Mouse (Mus musculus): ENCODE results near the gene Mras. TPM values are rescaled to one million over a fixed set of nuclear protein-coding genes. Genes with fewer than 3 reads are reported as not detected.

Mras gene
- polyA plus RNA-seq, 1 experiment from 2014 or later, result 22.4 TPM

DNA sequence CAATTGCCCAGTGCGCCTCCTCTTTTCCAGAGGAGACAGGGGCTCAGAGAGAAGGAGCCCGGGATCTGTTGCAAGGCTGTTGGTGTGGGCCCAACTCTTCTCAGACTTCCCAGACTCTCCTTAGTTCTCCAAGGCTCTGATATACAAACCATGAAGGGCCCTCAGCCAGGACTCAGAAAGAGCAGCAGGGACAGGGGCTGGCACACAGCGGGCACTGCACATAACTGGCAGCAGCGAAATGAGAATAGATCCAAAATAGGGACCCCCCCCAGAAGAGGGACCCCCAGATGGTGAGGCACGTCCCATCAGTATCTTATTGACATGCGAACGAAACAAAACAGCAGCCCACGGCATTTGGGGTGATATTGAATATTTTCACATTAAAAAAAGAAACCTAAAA, 44.0 kb downstream of the Mras start:
- Histone ChIP-seq H3K4me1 (ENCODE audit: insufficient read depth, low read depth, low read length) (no peaks in the 10 kb centered on the region), H3K4me3 (ENCODE audit: low read depth, low read length) (no peak overlapping the region), H3K9me3 (ENCODE audit: low read length) (no peaks in the 10 kb centered on the region), H3K27ac (ENCODE audit: low read length) (no peak overlapping the region), H3K27me3 (replicated peaks; ENCODE audit: insufficient read depth, low read length) (no peaks in the 10 kb centered on the region), H3K9ac (replicated peaks; ENCODE audit: low read depth) (no peak overlapping the region), H3K36me3 (ENCODE audit: insufficient read depth, low read length) (0 out of 2 replicates have a peak, but pooled peaks cover 6% of the 10 kb centered on the region), H3K4me2 (replicated peaks; ENCODE audit: low read depth, low read length) (no peak overlapping the region)
- DNase-seq (ENCODE audit: low spot score), result no peak
- TF ChIP-seq EP300 (IDR thresholded peaks at IDR 0.05) (no peak), CTCF (IDR thresholded peaks at IDR 0.05) (no peak)
- ATAC-seq, result no peak
- WGBS, result 91% methylated on average over 8 of the region's 8 CpGs

DNA sequence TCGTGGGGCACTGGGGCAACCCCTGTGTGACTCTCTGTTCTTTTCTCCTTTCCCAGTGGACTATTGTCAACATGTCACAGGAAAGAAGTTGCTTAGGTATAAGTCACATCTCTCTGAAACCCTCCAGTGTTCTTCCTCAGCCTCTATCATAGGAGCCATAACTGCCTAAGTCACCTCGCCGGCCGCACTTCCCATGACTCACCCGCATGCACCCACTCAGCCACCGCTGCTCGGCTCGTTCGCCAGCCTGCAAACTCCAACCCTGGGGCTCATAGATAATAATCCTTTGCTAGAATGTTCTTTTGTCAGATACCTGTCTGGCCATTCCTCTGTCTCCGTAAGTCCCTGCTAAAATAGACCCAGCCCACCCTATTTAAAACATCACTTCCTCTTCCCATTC, 45.6 kb downstream of the Mras start:
- Histone ChIP-seq H3K4me1 (ENCODE audit: insufficient read depth, low read depth, low read length) (no peaks in the 10 kb centered on the region), H3K9ac (replicated peaks; ENCODE audit: low read depth) (no peak overlapping the region), H3K27ac (ENCODE audit: low read length) (no peak overlapping the region), H3K4me2 (replicated peaks; ENCODE audit: low read depth, low read length) (no peak overlapping the region), H3K9me3 (ENCODE audit: low read length) (no peaks in the 10 kb centered on the region), H3K36me3 (ENCODE audit: insufficient read depth, low read length) (0 out of 2 replicates have a peak, but pooled peaks cover 6% of the 10 kb centered on the region), H3K4me3 (ENCODE audit: low read depth, low read length) (no peak overlapping the region), H3K27me3 (replicated peaks; ENCODE audit: insufficient read depth, low read length) (no peaks in the 10 kb centered on the region)
- DNase-seq (ENCODE audit: low spot score) (no peak), ATAC-seq (no peak)
- WGBS, result 94% methylated on average over 10 of the region's 10 CpGs
- TF ChIP-seq EP300 (IDR thresholded peaks at IDR 0.05) (no peak), CTCF (IDR thresholded peaks at IDR 0.05) (no peak)

DNA sequence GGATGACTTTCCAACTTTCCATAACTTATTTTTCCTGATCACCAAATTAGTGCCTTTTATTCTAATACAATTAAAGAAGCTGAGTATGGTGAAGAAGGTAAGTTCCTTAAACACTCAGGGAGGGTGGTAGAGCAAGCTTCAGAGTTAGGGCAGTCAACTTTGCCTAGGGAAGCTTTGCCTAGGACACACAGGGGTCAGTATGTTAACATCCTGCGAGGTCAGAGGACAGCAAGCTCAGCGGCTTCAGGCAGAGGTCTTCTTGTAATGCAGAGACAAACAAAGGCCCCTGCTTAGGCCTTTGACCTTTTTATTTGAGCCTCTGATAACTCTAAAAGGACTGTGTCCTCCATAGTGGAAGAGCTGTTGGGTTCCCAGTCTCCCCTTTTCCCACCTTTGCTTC, 46.5 kb downstream of the Mras start:
- Histone ChIP-seq H3K27ac (ENCODE audit: low read length) (no peak overlapping the region), H3K9ac (replicated peaks; ENCODE audit: low read depth) (no peak overlapping the region), H3K36me3 (ENCODE audit: insufficient read depth, low read length) (0 out of 2 replicates have a peak, but pooled peaks cover 6% of the 10 kb centered on the region), H3K4me2 (replicated peaks; ENCODE audit: low read depth, low read length) (no peak overlapping the region), H3K27me3 (replicated peaks; ENCODE audit: insufficient read depth, low read length) (no peaks in the 10 kb centered on the region), H3K9me3 (ENCODE audit: low read length) (no peaks in the 10 kb centered on the region), H3K4me3 (ENCODE audit: low read depth, low read length) (no peak overlapping the region), H3K4me1 (ENCODE audit: insufficient read depth, low read depth, low read length) (no peaks in the 10 kb centered on the region)
- ATAC-seq (no peak), DNase-seq (ENCODE audit: low spot score) (no peak)
- WGBS, result 33% methylated on average over 2 of the region's 2 CpGs
- TF ChIP-seq EP300 (IDR thresholded peaks at IDR 0.05), result no peak
- no peak for TF ChIP-seq CTCF (IDR thresholded peaks at IDR 0.05)

DNA sequence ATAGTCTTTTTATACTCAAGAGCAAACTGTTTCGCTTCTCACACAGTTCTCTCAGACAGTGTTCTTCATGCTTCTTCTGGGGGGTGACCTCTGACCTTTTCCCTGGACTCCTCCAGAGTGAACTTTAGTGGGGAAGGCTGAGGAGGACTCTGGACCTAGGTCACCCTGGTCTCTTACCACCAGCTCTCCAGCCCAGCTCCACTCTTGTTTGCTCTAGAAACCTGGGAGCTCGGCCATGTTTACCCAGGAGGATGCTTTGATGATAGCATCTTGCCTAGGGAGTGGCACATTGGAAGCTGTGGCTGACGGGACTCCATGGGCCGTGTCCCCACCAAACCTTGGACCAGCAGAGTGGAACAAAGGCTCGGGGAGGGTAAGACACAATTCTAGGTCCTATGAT, 47.0 kb downstream of the Mras start:
- ATAC-seq (no peak), DNase-seq (ENCODE audit: low spot score) (no peak)
- TF ChIP-seq CTCF (IDR thresholded peaks at IDR 0.05), result no peak
- TF ChIP-seq EP300 (IDR thresholded peaks at IDR 0.05), result no peak
- H3K36me3 ChIP-seq (ENCODE audit: insufficient read depth, low read length), result 0 out of 2 replicates have a peak, but pooled peaks cover 6% of the 10 kb centered on the region
- 55% methylated on average over 5 of the region's 5 CpGs for whole genome bisulfite sequencing
- no peak overlapping the region for H3K4me3 ChIP-seq (ENCODE audit: low read depth, low read length)
- H3K27me3 ChIP-seq (replicated peaks; ENCODE audit: insufficient read depth, low read length), result no peaks in the 10 kb centered on the region
- H3K4me1 ChIP-seq (ENCODE audit: insufficient read depth, low read depth, low read length), result no peaks in the 10 kb centered on the region
- no peaks in the 10 kb centered on the region for H3K9me3 ChIP-seq (ENCODE audit: low read length)
- H3K4me2 ChIP-seq (replicated peaks; ENCODE audit: low read depth, low read length), result no peak overlapping the region
- no peak overlapping the region for H3K9ac ChIP-seq (replicated peaks; ENCODE audit: low read depth)
- H3K27ac ChIP-seq (ENCODE audit: low read length), result no peak overlapping the region

DNA sequence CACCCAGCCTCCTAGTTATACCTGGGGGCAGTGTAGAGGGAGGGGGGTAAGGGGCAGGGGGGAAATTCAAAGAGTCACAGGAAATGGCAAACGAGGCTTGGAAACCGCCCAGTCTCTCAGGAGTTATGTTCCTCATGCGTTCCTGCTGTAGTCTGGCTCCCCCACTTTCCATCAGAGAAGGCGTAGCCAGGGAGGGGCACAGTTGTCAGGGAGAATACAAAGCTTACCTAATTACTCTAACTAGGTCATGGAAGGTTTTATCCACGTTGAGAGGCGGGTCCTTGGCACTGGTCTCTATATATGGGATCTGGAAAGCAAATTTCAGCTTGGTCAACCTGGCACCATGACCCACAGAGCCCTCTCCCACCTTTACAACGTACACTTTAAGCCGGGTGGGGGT, 47.7 kb downstream of the Mras start:
- TF ChIP-seq EP300 (IDR thresholded peaks at IDR 0.05) (no peak), CTCF (IDR thresholded peaks at IDR 0.05) (no peak)
- no peaks in the 10 kb centered on the region for H3K4me1 ChIP-seq (ENCODE audit: insufficient read depth, low read depth, low read length)
- no peaks in the 10 kb centered on the region for H3K27me3 ChIP-seq (replicated peaks; ENCODE audit: insufficient read depth, low read length)
- 64% methylated on average over 8 of the region's 8 CpGs for WGBS
- no peak overlapping the region for H3K4me2 ChIP-seq (replicated peaks; ENCODE audit: low read depth, low read length)
- H3K36me3 ChIP-seq (ENCODE audit: insufficient read depth, low read length), result 0 out of 2 replicates have a peak, but pooled peaks cover 6% of the 10 kb centered on the region
- ATAC-seq, result no peak
- H3K4me3 ChIP-seq (ENCODE audit: low read depth, low read length), result no peak overlapping the region
- no peak overlapping the region for H3K9ac ChIP-seq (replicated peaks; ENCODE audit: low read depth)
- no peak for DNase-seq (ENCODE audit: low spot score)
- H3K9me3 ChIP-seq (ENCODE audit: low read length), result no peaks in the 10 kb centered on the region
- H3K27ac ChIP-seq (ENCODE audit: low read length), result no peak overlapping the region

DNA sequence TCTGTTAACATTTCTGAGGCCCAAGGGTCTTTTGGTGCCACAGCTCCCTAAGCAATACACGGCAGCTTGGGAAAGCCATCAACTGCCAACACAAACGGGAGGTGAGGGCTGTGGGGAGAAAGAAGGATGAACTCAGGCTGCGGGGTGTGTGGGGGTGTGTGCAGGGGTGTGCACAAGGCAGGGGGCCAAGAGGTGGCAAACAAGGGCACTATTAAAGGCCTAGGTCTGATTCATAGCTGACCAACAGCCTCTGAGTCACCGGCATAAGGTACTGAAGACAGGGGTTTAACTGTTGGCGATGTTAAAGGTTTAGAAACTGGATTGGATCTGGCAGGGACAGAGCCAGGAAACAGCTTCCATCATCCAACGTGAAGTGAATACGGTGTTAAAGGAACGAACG, 48.3 kb downstream of the Mras start:
- no peaks in the 10 kb centered on the region for H3K4me1 ChIP-seq (ENCODE audit: insufficient read depth, low read depth, low read length)
- DNase-seq (ENCODE audit: low spot score), result no peak

DNA sequence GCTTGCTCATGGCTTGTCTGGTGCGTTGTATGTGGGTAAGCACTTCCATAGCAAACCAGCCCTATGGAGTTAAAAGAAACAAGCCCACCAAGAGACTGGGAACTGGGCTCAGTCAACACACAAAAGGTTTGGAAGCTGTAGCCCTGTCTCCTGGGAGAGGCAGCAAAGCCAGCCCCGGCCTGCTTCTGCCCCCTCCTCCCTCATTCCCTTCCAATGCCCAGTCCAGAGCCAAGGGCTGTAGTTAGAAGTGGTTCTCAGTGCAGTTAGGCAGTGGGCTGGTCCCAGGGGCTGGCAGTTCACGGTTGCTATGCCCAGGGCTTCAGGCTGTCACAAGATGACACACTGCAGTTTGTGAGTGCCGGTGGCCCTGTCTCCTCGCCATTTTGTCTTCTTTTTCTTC, 49.1 kb downstream of the Mras start:
- H3K4me3 ChIP-seq (ENCODE audit: low read depth, low read length), result no peak overlapping the region
- no peak for ATAC-seq
- no peaks in the 10 kb centered on the region for H3K27me3 ChIP-seq (replicated peaks; ENCODE audit: insufficient read depth, low read length)
- WGBS, result 79% methylated on average over 5 of the region's 5 CpGs
- TF ChIP-seq CTCF (IDR thresholded peaks at IDR 0.05) (no peak), EP300 (IDR thresholded peaks at IDR 0.05) (no peak)
- H3K4me1 ChIP-seq (ENCODE audit: insufficient read depth, low read depth, low read length), result no peaks in the 10 kb centered on the region
- H3K27ac ChIP-seq (ENCODE audit: low read length), result no peak overlapping the region
- 0 out of 2 replicates have a peak, but pooled peaks cover 6% of the 10 kb centered on the region for H3K36me3 ChIP-seq (ENCODE audit: insufficient read depth, low read length)
- H3K9me3 ChIP-seq (ENCODE audit: low read length), result no peaks in the 10 kb centered on the region
- H3K4me2 ChIP-seq (replicated peaks; ENCODE audit: low read depth, low read length), result no peak overlapping the region
- no peak for DNase-seq (ENCODE audit: low spot score)
- no peak overlapping the region for H3K9ac ChIP-seq (replicated peaks; ENCODE audit: low read depth)

More for the DNA sequence above, 48.3 kb downstream of the Mras start:
- no peak overlapping the region for H3K27ac ChIP-seq (ENCODE audit: low read length)
- no peak overlapping the region for H3K9ac ChIP-seq (replicated peaks; ENCODE audit: low read depth)
- H3K4me3 ChIP-seq (ENCODE audit: low read depth, low read length), result no peak overlapping the region
- H3K9me3 ChIP-seq (ENCODE audit: low read length), result no peaks in the 10 kb centered on the region
- no peak for TF ChIP-seq CTCF (IDR thresholded peaks at IDR 0.05)
- no peak for TF ChIP-seq EP300 (IDR thresholded peaks at IDR 0.05)
- H3K4me2 ChIP-seq (replicated peaks; ENCODE audit: low read depth, low read length), result no peak overlapping the region
- WGBS, result 73% methylated on average over 9 of the region's 9 CpGs
- 0 out of 2 replicates have a peak, but pooled peaks cover 6% of the 10 kb centered on the region for H3K36me3 ChIP-seq (ENCODE audit: insufficient read depth, low read length)
- H3K27me3 ChIP-seq (replicated peaks; ENCODE audit: insufficient read depth, low read length), result no peaks in the 10 kb centered on the region
- ATAC-seq, result no peak
